Mouse (Mus musculus) heart, embryonic 15.5 days (tissue): Measurements from ENCODE around the gene Gm20837. TPM values are rescaled to one million over a fixed set of nuclear protein-coding genes. Genes with fewer than 3 reads are reported as not detected.
"Not testable (repeated sequence)": the region's sequence is repeated elsewhere in the genome, so short reads cannot be mapped to it uniquely, and the experiment has no call there.

Experiments
- ATAC-seq: fragments of 200-750 bp; cut with Nextera tagmentation; replicated peaks from 2 replicates; pipeline ENCODE4 v1.8.0; 2017; ENCODE audit warnings: low read depth, moderate TSS enrichment; ENCODE audit not compliant: insufficient number of reproducible peaks, insufficient read depth, low FRiP score
- H3K27ac ChIP-seq: fragments of 300-500 bp; sonication (generic); 2 replicates; pipeline ENCODE4 v1.5.1; 2015; ENCODE audit warnings: mild to moderate bottlenecking, inconsistent platforms
- H3K27me3 ChIP-seq: fragments of 300-500 bp; sonication (generic); 2 replicates; pipeline ENCODE4 v1.6.1; 2015; ENCODE audit warnings: inconsistent platforms
- H3K36me3 ChIP-seq: fragments of 300-500 bp; sonication (generic); 2 replicates; pipeline ENCODE4 v1.6.1; 2015; ENCODE audit warnings: mild to moderate bottlenecking, inconsistent platforms
- H3K4me1 ChIP-seq: fragments of 300-500 bp; sonication (generic); replicated peaks from 2 replicates; pipeline ENCODE4 v1.6.1; 2015; ENCODE audit warnings: inconsistent platforms
- H3K4me2 ChIP-seq: fragments of 300-500 bp; sonication (generic); 2 replicates; pipeline ENCODE4 v1.6.1; 2015; ENCODE audit warnings: inconsistent platforms, mild to moderate bottlenecking, moderate library complexity
- H3K4me3 ChIP-seq: fragments of 300-500 bp; sonication (generic); 2 replicates; pipeline ENCODE4 v1.5.1; 2015; ENCODE audit warnings: mild to moderate bottlenecking, inconsistent platforms
- H3K9ac ChIP-seq: fragments of 300-500 bp; sonication (generic); 2 replicates; pipeline ENCODE4 v1.6.1; 2015; ENCODE audit warnings: mild to moderate bottlenecking, inconsistent platforms
- H3K9me3 ChIP-seq: fragments of 300-500 bp; sonication (generic); replicated peaks from 2 replicates; pipeline ENCODE4 v1.6.1; 2016; ENCODE audit warnings: inconsistent platforms
- WGBS: fragments of 180-500 bp; shearing (Covaris S2); methylation state at CpG from one replicate; pipeline ENCODE4 v1.1.7; 2015; ENCODE audit warnings: mixed read lengths; 5-methylcytosine and 5-hydroxymethylcytosine counted together
- polyA plus RNA-seq: library from polyadenylated mRNA; unstranded; fragments of >200 nt; fragmentation: Nextera tagmentation; extraction: Ambion mirVana; gene quantifications from 2 replicates; pipeline ENCODE4 v1.2.1, GENCODE M21; 2015

The Gm20837 gene
- not detected in 2 replicates for polyA plus RNA-seq

DNA sequence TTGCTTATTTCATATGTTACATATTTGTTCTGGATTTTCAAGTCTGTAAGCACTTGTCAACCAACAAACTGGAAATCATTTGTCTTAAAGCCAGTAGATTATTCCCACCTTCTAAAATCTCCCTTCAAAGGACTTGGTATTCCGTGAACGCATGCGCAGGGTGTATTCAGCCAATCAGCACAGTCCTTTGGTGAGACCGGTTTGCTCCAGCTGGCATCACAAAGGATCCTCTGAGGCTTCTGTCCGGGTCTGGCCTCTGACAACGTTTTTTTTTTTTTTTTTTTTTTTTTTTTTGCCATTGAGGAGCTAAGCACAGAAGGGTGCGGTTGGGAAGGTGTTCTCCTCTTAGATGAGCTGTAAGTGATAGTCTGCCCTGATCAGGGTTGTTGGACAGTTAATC, at the start of gene Gm20837:
Gene Gm20837, plus strand, starts transcription at position 301 of the 400 bp plus-strand sequence.
- ATAC-seq, result not testable (repeated sequence)
- WGBS, result no CpG with 5 or more reads among the region's 7 CpGs

More for the DNA sequence above, at the start of gene Gm20837:
- not testable (repeated sequence) for H3K36me3 ChIP-seq, H3K9ac ChIP-seq, H3K4me2 ChIP-seq, H3K4me3 ChIP-seq, H3K9me3 ChIP-seq, H3K4me1 ChIP-seq, H3K27ac ChIP-seq, H3K27me3 ChIP-seq
